Mouse (Mus musculus) induced T-regulatory cell, adult 2 months (primary cell): ENCODE results near the gene Gm21983.

Experiments used
- DNase-seq: peaks from one replicate; pipeline ENCODE4 v3.0.0-alpha.2; 2012; ENCODE audit warnings: low read depth

Gm21983 gene

DNA sequence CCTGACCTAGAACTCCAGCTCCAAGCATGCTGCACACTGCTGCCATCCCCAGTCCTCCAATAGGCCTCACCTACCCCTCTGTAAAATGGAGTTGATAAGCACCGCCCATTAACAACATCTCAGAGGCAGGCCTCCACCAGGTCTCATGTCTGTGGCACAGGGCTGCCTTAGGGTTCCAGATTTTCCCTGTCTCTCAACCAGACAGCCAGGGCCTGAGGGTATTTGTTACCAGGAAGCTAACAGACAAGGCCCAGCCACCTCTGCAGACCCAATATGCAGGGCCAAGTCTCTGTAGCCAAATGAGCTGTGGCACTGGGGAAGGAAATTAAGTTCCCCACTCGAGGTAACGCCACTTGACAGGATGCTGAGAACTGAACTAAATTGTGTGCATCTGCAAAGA lies 20.0 kb downstream of the Gm21983 start:
- DNase-seq, result no peak

- DNase-seq, result peak; percentile 91
These were observed 21.0 kb downstream of the Gm21983 start for GRCm38 (mm10) chr7:27159882-27160281.

- DNase-seq, result no peak
These were observed 21.6 kb downstream of the Gm21983 start for GRCm38 (mm10) chr7:27159256-27159655.

GRCm38 (mm10) chr7:27158171-27158570 lies 22.7 kb downstream of the Gm21983 start:
- DNase-seq, result no peak

DNA sequence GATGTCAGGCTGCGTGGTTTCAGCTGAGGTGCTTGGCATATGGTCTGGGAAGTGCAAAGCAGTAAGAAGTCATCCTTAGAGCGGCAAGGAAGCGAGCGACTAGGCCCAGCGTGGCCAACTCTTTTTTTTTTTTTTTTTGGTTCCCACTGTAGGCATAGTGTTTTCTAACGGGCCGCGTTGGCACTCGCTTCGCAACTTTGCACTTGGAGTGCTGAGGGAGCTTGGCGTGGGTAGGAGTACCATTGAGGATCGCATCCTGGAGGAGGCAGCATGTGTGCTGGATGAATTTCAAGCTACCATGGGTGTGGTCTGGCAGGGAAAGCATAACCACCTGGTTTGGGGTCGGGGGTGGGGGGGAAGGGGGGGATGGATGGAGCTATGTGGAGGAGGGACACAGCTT lies 24.9 kb downstream of the Gm21983 start:
- DNase-seq, result no peak

- DNase-seq, result no peak
These were observed 27.6 kb downstream of the Gm21983 start, which contains the start of gene Cyp2t4 for GRCm38 (mm10) chr7:27153205-27153764. TSS of gene Cyp2t4 (plus strand) at chr7:27153714.

DNA sequence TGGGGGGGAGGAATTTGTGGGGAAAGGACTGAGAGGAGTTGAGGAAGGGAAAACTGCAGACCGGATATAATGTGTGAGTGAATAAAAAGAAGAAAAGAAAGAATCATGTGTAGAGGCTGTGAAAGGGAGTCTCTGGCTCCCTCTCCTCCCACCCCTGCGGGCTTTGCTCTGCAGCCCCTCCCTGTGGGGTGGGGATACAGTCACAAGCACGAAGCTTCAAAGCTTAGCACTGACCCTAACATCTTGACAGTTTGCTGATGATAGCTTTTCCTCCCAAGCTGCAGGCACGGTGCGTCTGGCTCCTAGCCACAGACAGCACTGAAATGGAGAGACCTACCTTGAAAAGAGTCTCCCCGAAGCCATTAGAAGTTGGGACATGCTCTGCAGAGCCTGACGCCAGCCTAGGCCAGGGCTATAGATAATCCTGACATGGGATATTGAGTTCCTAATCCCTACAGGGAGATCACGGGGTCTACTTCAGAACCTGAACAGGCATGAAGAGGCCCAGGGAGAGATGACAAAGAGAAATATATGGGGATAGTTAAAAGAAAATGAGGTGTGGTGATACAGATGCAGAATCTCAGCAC lies 44.4 kb downstream of the Gm21983 start:
- DNase-seq, result no peak

GRCm38 (mm10) chr7:27133757-27134156 lies 47.1 kb downstream of the Gm21983 start:
- DNase-seq, result no peak

DNA sequence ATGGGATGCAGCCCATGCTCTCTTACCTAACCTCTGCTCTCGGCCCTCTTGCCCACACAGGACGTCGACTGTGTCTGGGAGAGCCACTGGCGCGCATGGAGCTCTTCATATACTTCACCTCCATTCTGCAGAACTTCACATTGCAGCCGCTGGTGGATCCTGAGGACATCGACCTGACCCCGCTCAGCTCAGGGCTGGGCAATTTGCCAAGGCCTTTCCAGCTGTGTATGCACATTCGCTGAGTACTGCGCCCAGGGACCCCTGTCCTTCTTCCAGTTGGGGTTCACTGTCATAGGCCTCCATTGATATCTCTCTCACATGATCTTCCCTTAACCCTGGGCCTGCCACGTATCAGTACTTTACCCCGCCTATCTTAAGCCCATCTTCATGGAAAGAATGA lies 47.7 kb downstream of the Gm21983 start:
- no peak for DNase-seq

GRCm38 (mm10) chr7:27132588-27132987 lies 48.3 kb downstream of the Gm21983 start:
- peak; percentile 70 for DNase-seq

GRCm38 (mm10) chr7:27131387-27131786 lies 49.5 kb downstream of the Gm21983 start:
- peak; percentile 16 for DNase-seq

DNA sequence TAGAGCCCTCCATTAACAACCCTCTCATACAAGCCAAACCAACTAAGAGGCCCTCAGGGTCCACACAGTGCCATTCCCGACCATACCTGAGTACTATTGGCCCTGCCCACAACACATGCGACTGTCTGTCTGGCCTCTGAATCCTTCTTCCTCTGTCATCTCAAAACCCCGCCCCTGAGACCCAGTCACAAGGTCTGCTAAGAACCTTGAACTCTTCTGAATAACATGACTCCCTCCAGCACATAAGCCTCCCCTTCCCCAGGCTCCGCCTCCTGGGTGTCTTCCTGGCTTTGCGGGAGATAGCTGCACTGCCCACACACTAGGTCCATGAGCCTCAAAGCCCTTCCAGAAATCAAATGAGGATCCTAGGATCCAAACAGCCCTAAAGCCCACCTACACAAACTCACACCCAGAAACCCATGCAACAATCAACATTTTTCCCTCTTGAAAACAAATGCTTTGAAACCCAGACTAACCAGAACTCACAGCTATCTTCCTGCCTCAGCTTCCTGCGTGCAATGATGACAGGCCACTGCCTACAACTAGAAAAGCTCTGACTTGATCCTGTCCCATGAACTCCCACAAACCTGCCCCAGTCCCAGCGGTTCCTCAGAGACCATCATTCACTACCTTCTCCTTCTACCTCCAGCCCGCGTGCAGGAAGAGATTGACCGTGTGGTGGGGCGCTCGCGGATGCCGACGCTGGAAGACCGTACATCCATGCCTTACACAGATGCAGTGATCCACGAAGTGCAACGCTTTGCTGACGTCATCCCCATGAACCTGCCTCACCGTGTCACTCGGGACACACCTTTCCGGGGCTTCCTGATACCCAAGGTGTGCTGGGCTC lies 50.1 kb downstream of the Gm21983 start:
- no peak for DNase-seq

DNA sequence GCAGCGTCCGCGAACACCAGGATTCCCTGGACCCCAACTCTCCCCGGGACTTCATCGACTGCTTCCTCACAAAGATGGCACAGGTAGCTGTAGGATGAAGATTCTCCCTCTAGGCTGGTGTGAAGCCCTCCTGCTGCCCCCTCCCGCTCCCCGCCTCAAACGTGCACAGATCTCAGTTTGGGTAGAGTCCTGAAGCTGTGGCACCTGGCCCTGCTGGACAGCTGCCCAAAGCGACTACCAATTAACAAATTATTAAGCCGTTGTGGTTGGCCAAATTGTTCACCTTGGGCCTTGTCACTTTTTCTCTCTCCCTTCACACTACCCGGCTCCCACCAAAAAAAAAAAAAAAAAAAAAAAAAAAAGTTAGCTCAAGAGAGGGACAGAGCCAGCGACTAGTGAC lies 51.1 kb downstream of the Gm21983 start:
- DNase-seq, result no peak

DNA sequence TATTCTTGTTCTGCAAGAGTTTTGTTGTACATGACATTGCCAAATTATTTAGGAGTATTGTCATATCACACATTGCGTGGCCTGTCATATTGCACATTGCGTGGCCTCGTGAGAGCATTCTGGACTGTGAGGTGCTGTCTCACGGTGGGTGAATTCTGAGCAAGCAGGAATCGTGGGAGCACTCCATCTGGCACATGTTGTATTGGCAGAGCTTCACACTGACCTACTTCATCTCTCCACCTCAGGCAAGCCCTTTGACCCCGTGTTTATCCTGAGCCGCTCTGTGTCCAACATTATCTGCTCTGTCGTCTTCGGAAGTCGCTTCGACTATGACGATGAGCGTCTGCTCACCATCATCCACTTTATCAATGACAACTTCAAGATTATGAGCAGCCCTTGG lies 51.9 kb downstream of the Gm21983 start:
- DNase-seq, result no peak

GRCm38 (mm10) chr7:27128162-27128561 lies 52.7 kb downstream of the Gm21983 start:
- peak; percentile 30 for DNase-seq

DNA sequence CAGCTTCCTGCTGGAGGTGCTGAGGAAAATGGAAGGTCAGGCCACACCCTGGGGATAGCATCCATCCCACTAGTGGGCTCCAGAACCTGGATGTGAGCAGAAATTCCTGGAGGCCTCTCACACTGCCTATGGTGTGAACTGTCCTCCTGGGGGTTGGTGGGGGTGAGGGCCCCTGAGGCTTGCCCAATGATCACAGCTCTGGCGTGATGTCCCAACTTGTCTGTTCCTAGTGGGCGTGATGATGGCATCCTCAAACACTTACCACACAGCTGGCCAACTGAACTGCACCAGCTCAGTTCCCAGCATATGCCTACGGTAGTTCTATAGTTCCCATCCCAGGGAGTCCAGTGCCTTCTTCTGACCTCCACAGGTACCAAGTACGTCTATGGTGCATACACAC lies 55.9 kb downstream of the Gm21983 start:
- no peak for DNase-seq

DNA sequence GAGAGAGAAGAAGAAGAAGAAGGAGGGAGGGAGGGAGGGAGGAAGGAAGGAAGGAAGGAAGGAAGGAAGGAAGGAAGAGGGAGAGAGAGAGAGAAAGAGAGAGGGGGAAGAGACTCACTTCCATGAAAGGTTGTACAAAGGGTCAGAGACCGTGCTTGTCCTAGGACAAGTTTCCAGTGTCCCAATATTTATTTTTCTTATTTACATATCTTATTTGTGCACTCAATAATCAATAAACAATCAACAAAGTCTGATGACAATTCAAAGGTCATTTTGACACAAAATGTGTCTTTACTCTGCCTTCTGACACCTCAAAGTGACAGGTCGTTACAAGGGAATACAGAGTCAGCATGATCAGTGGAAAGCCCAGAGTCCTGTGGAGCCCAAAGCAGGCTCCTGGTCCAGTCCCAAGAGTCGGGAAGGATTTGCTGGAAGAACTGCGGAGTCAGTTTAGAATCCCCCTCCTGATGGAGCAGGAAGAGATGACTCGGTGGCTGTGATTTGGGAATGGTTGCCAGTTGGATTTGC lies 56.5 kb downstream of the Gm21983 start:
- no peak for DNase-seq

DNA sequence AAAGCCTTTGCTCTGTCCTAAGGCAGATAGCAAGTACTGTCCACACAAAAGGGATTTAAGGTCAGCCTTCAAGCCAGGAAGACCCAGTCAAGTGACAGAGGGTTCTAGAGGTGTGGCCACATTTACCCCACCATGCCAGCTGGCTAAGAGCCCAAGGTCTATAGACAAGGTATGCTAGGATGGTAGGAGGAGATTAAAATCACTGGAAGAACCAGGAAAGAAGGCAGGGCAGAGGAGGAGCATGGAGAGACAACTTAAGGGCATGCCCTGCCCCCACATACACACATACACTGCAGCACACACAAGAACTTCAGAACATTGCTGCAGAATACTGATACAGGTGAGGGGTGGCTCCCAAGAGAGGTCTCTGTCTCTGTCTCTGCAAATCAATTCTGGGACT lies 61.2 kb downstream of the Gm21983 start, which contains the start of gene Cyp2f2:
TSS of gene Cyp2f2 (plus strand) at position 234 of the 400 bp plus-strand sequence.
- DNase-seq, result no peak
